Mouse (Mus musculus) gastrocnemius, postnatal 4 days (tissue): ENCODE data around the gene Rab29. TPM values are rescaled to one million over a fixed set of nuclear protein-coding genes. Genes with fewer than 3 reads are reported as not detected.
"Not testable (repeated sequence)": the region's sequence is repeated elsewhere in the genome, so short reads cannot be mapped to it uniquely, and the experiment has no call there.

ENCODE experiments used
- DNase-seq, 2 experiments: peaks; one replicate each; pipeline ENCODE4 v3.0.0; 2021 to 2022; ENCODE audit warnings: low spot score in 2 of 2, mixed read lengths in 2 of 2
- long read RNA-seq, 2 experiments: library from polyadenylated mRNA; stranded (forward); transcript quantifications; one replicate each; pipeline ENCODE4 v2.0.0; 2021
- total RNA-seq, 2 experiments: library from RNA; stranded (reverse); gene quantifications; 2 replicates each; pipeline ENCODE4 v1.2.3; 2021

Gene Rab29
- 10 to 100 TPM; 12.5 to 12.7 TPM for total RNA-seq
- long read RNA-seq, experiment 1, partial matches to known transcripts, result 0 of 5 reads
- long read RNA-seq, experiment 1, other reads (novel, unspliced or antisense), result 0 of 5 reads
- long read RNA-seq, experiment 2, transcript Rab29-202 (5 exons, 1,202 nt), result major isoform, 5 of 7 reads
- long read RNA-seq, experiment 2, partial matches to known transcripts, result 0 of 7 reads
- long read RNA-seq, experiment 2, other reads (novel, unspliced or antisense), result 1 of 7 reads

- peak; percentile 76 to 93 for DNase-seq
Observed at GRCm38 (mm10) chr1:131867093-131867945, at the start of gene Rab29. Gene Rab29 (plus strand): TSS chr1:131867224.

DNA sequence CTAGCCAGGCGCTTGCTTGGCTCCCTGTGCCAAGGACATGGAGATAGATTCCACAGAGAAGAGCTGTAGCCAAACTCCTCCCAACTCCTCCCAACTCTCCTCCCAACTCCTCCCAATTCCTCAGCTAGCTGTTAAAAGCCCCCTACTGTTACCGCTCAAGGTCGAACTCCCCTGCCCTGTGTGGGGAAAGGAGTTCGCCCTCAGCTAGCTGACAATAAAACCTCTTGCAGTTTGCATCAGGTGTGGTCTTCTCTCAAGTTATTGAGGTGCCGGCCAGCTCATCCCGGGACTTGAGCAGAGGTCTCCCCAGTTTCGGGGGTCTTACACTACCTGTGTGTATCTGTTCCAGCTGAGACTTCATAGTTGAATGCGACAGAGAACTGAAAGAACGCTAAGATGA is 46.7 kb upstream of the Rab29 start:
- not testable (repeated sequence) for DNase-seq

- no peak for DNase-seq
Observed at GRCm38 (mm10) chr1:131820887-131821328, 46.1 kb upstream of the Rab29 start.

DNA sequence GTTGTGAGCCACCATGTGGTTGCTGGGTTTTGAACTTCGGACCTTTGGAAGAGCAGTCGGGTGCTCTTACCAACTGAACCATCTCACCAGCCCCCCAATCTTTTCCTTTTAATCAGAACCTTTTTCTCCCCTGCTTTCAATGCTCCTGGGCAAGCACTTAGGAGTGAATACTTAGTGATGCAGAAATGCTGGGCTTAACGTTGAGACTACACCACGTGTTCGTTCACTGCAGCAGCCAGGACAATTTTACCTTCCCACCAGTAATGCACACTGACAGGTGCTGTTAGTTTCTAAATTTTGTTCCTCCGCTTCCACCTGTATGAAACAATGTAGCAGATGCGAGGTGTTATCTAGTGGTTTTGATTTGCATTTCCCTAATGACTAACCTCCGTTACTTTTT is 44.7 kb upstream of the Rab29 start:
- no peak for DNase-seq

- no peak for DNase-seq
Observed at GRCm38 (mm10) chr1:131822856-131823492, 44.0 kb upstream of the Rab29 start.

- DNase-seq, result no peak
Observed at GRCm38 (mm10) chr1:131823563-131823962, 43.5 kb upstream of the Rab29 start.

GRCm38 (mm10) chr1:131824528-131825181 is 42.4 kb upstream of the Rab29 start:
- no peak for DNase-seq

DNA sequence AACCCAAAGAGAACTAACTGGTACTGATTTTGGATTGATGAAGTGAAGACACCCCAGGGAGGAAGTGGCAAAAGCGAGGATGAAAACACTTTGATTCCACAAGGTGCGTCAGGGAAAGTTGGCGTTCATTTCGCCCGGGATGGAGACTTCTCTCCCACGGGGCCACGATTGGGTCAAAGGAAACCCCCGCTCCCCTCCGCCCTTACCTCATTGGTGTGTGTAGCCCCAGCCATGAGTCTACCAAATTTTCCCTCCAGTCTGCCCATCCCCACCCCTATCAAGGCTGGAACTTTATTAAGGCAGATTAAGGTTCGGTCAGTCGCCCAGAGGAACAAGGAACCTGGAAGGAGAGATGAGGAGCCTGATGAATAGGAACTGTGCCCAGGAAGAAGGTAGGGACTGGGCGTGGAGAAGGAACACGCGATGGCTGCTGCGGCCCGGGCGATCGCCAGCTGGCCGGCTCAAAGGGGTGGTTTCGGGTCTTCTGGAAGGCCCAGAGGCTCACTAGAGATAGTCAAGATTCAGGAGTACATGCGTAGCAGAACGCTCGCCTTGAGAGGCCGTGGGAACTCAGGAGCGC is 39.7 kb upstream of the Rab29 start, which contains the start of gene Slc41a1:
TSS of gene Slc41a1 (plus strand) at position 287 of the 580 bp plus-strand sequence.
- DNase-seq, result peak in 1 of 2 experiments; percentile 19

GRCm38 (mm10) chr1:131827787-131828258 is 39.2 kb upstream of the Rab29 start:
- peak; percentile 91 to 92 for DNase-seq

- DNase-seq, result peak in 1 of 2 experiments; percentile 29
Observed at GRCm38 (mm10) chr1:131828297-131829126, 38.5 kb upstream of the Rab29 start.

GRCm38 (mm10) chr1:131829279-131829678 is 37.7 kb upstream of the Rab29 start:
- no peak for DNase-seq

GRCm38 (mm10) chr1:131830561-131830960 is 36.5 kb upstream of the Rab29 start:
- DNase-seq, result no peak

DNA sequence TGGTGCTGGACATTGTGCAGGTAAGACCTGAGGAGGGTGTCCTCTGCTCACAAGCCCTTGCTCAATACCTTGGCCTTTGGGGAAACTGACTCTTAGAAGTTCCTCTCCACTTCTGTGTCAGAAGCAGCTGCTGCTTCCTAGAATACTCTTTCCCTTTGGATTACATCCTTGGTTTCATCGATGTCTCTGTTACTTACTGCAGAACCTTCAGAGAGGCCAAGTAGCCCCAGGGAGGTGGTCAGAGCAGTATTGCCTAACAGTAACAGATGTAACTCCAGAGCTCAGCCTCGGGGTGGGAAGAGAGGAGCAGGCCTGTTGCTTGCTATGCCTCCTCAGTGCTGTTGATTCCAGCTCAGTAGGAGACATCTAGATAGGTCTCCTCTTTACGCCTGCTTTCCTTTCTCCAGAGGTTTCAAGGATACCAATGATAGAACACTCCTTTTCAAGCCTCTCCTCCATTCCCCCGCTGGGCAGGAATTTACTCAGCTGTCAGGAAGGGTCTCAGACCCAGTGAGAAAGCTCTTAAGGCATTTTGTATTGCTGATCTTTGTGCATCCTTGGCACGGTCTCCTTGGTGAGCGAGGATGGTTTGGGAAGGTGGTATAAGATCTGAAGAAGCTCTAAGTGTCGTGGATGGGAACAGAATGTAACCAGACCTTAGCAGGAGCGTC is 35.9 kb upstream of the Rab29 start:
- DNase-seq, result no peak

DNA sequence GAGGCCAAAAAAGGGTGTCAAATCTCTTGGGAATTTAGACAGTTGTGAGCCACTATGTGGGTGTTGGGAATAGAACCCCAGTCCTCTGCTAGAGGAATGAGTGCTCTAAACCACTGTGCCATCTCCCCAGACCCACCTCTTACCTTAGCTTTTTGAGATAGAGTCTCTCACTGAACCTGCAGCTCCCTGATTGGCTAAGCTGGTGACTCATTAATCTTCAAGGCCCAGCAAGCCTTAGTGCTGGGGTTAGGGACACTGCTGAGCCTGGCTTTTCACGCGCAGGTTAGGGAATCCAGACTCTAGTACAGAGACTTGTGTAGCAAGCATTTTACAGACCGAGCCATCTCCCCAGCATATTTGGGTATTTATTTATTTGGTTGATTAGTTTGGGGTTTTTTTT is 30.0 kb upstream of the Rab29 start:
- no peak for DNase-seq

DNA sequence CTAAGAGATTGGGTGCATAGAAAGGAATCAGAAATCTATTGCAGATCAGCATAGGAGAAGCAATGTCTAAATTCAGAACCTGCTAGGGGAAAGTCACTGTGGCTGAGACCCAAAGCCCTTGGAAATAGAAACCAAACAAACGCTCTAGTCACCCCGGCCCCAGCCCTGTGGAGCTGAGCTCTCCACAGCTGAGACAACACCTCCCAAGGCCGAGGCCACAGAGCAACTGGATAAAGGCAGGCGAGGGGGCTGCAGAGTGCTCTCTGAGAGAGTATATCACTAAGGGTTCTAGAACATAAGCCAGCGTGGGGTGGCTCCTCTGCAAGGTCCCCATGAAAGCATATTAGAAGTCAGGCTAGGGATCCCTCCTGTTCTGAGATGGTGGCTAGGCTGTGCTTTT is 28.5 kb upstream of the Rab29 start:
- DNase-seq, result no peak

DNA sequence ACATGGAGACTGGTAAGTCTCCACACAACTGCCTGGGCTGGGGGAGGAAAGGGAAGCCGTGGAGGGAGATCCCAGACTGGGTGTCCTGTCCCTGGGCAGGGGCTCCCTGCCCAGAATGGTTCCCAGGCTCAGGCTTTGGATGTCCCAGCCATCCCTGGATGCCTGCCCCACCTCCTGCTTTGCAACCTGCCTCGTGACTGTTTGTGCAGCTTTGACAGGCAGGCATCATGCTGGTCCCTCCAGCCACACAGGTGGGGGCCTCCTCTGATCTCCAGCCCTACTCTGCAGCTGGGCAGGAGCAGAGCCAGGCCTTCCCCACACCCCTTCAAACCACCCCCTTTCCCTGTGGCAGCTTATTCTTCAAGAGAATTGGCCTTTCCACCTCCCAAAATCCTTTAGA is 27.7 kb upstream of the Rab29 start:
- no peak for DNase-seq

- no peak for DNase-seq
Observed at GRCm38 (mm10) chr1:131842221-131842620, 24.8 kb upstream of the Rab29 start.

DNA sequence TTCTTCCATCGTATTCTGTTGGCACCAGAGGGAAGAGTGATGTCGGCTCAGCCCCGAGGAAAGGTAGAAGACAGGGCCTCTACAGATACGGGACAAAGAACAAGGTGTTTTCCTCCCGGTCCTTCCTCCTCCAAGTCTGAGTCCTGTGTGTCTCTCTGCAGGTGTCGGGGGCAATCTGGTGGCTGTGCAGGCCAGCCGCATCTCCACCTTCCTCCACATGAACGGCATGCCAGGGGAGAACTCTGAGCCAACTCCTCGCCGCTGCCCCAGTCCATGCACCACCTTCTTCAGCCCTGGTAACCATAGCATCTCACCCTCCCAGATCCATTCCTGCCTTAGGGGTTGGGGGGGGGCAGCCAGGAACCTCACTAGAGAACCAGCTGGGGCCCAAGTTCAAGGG is 23.3 kb upstream of the Rab29 start:
- no peak for DNase-seq

GRCm38 (mm10) chr1:131844883-131845282 is 22.1 kb upstream of the Rab29 start:
- DNase-seq, result no peak
